Mouse (Mus musculus) olfactory bulb, adult 2 months (tissue): ENCODE data around the gene Akap3.

Experiments used
- CTCF ChIP-seq: fragments of 200-500 bp; IDR thresholded peaks from 2 replicates; pipeline ENCODE4 v1.5.1; 2012; ENCODE audit warnings: low read depth, mild to moderate bottlenecking, low read length, moderate library complexity; ENCODE audit not compliant: insufficient read depth
- POLR2A ChIP-seq: fragments of 200-500 bp; IDR thresholded peaks from 2 replicates; pipeline ENCODE4 v1.6.1; 2012; ENCODE audit warnings: mild to moderate bottlenecking, low read depth, low read length, moderate library complexity; ENCODE audit not compliant: insufficient read depth

GRCm38 (mm10) chr6:126836628-126837027, 16.3 kb upstream of the Akap3 start:
- TF ChIP-seq POLR2A (no peak), CTCF (no peak)
